Mouse (Mus musculus): ENCODE measurements around the gene Gcnt7.
A peak's percentile ranks its signal among the peaks of the same experiment; 100 is the strongest.

The Gcnt7 gene

GRCm38 (mm10) chr2:172458496-172458895 is at the start of gene Gcnt7:
TSS of gene Gcnt7 (minus strand) at chr2:172458596.
- DNase-seq (ENCODE audit: low spot score), result no peak

- peak; percentile 16 for DNase-seq (ENCODE audit: low spot score)
Measured at GRCm38 (mm10) chr2:172506121-172506520, 47.7 kb upstream of the Gcnt7 start.

- DNase-seq (ENCODE audit: low spot score), result no peak
Measured at GRCm38 (mm10) chr2:172502168-172502567, 43.8 kb upstream of the Gcnt7 start.

- DNase-seq (ENCODE audit: low spot score), result no peak
Measured at GRCm38 (mm10) chr2:172501341-172501740, 42.9 kb upstream of the Gcnt7 start.

- DNase-seq (ENCODE audit: low spot score), result peak; percentile 27
Measured at GRCm38 (mm10) chr2:172500752-172501316, 42.4 kb upstream of the Gcnt7 start.

- DNase-seq (ENCODE audit: low spot score), result no peak
Measured at GRCm38 (mm10) chr2:172498823-172499222, 40.4 kb upstream of the Gcnt7 start.

DNA sequence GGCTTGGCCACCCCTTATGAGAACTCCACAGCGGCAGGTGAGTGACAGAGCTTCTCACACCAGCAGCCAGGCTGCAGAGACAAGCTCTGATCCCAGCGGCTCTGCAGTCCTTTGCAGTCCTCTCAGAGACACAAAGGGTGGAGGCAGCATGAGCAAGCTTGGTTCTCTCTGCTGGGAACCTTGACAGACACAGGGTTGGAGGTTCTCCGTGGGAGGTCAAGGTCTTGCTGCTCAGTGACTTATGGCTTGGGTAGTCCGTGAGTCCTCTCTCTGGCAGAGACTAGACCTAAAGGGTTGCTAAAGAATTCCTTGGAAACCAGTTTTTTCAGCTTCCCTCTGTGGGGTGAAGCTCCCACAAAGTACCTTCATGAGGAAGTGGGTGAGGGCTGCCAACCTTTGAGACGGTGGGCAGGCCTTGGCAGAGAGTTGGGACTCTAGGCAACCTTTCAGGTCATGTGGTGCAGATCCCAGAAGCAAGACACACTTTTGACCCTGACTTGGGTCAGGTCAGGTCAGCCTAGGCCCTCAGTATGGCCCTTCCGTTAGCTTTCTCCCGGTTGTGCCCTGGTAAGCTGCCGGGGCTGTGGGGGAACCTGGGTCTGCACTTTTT is 38.4 kb upstream of the Gcnt7 start:
- DNase-seq (ENCODE audit: low spot score), result no peak

GRCm38 (mm10) chr2:172484696-172485370 is 26.4 kb upstream of the Gcnt7 start:
- DNase-seq (ENCODE audit: low spot score), result no peak

- no peak for DNase-seq (ENCODE audit: low spot score)
Measured at GRCm38 (mm10) chr2:172483766-172484413, 25.5 kb upstream of the Gcnt7 start.

DNA sequence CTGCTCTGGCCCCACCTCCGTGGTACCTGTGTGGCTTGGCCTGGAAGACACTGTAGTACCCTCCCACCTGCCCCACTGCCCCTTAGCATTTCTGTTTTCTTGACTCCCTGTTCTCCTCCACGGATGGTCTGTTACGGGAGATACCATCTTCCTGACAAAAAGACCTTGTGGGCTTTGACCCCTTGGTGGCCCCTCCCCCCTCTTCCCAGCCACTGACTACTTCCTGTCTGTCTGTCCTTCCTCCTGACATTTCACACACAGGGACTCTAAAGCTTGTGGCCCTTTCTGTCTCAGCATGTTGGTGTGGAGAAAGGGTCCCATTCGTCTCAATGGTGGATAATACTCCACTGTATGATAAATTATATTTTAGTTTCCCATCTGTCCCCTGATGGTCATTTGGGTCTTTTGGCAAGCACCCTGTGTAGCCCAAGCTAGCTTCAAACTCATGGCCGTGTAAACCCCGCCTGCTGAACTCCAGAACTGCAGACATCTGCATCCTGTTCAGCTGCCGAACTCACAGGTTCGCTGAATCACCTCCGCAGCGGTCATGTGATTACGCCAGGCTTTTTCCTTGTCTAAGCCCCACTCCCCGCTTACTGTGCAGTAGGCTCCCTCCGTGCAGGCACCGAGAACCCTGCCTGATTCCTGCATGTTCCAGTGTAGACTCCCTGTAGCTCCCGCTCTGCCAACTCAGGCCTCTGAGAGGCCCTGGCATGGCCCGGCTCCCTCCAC is 23.4 kb upstream of the Gcnt7 start:
- no peak for DNase-seq (ENCODE audit: low spot score)

- no peak for DNase-seq (ENCODE audit: low spot score)
Measured at GRCm38 (mm10) chr2:172480296-172480695, 21.9 kb upstream of the Gcnt7 start.

- no peak for DNase-seq (ENCODE audit: low spot score)
Measured at GRCm38 (mm10) chr2:172477860-172478259, 19.5 kb upstream of the Gcnt7 start.

GRCm38 (mm10) chr2:172477350-172477749 is 19.0 kb upstream of the Gcnt7 start:
- DNase-seq (ENCODE audit: low spot score), result no peak

- no peak for DNase-seq (ENCODE audit: low spot score)
Measured at GRCm38 (mm10) chr2:172476707-172477260, 18.4 kb upstream of the Gcnt7 start.

DNA sequence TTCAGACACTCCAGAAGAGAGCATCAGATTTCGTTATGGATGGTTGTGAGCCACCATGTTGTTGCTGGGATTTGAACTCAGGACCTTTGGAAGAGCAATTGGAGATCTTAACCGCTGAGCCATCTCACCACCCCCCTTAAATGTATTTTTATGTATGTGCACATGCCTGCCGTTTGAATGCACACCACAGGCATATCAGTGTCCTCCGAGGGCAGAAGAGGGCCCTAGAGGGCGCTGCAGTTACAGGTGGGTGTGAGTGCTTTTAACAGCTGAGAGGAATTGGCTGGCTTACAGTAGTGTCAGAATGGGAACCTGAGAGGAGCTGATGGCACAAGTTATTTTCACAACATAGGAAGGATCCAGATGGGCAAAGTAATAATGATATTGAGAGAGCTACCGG is 16.6 kb upstream of the Gcnt7 start:
- DNase-seq (ENCODE audit: low spot score), result no peak

- no peak for DNase-seq (ENCODE audit: low spot score)
Measured at GRCm38 (mm10) chr2:172473591-172473990, 15.2 kb upstream of the Gcnt7 start.

DNA sequence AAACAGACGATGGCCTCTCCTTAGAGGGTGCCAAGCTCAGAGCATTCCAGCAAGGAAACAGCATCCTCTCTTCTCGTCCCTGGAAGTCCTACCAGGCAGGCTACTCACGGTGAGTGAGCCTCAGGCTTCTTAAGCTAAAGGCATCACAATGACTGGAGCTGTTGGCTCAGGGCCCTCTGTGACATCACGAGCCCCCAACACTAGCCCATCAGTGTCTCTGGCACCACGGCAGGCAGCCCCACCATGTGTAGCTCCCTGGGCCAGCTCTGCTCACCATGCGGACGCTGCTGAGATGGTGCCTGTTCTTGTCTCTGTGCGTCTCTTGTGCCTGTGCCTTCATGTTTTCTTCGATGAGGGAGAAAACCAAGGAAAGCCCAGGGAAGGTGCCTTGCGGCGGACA is 13.9 kb upstream of the Gcnt7 start, which contains the start of gene Fam209:
Gene Fam209, plus strand, starts transcription at position 203 of the 400 bp plus-strand sequence.
- no peak for DNase-seq (ENCODE audit: low spot score)

- peak; percentile 50 for DNase-seq (ENCODE audit: low spot score)
Measured at GRCm38 (mm10) chr2:172468346-172468819, 10.0 kb upstream of the Gcnt7 start.

- DNase-seq (ENCODE audit: low spot score), result no peak
Measured at GRCm38 (mm10) chr2:172467206-172467605, 8.8 kb upstream of the Gcnt7 start.

GRCm38 (mm10) chr2:172466427-172467132 is 8.2 kb upstream of the Gcnt7 start:
- DNase-seq (ENCODE audit: low spot score), result no peak

DNA sequence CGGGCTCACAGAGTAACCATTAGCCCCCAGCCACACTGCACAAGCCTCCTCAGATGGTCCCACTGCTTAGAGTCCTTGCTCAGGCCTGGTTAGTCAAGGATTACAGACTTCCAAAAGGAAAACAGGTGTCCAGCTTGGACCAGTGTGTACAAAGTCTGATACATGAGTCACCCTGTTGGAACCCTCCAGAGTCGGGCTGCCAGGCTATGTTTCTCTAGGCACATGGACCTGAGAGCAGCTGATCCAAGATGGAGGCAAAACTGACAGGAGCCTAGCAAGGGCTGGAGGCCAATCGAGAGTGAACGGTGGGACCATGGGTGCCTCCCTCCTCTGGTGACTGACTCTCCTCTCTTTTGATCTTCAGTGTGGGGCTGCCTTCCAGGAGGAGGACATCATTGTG is 4.4 kb upstream of the Gcnt7 start:
- no peak for DNase-seq (ENCODE audit: low spot score)
